Mouse (Mus musculus) lung, adult 2 months (tissue): Measurements from ENCODE around the gene Cnksr3.

ENCODE experiments used
- CTCF ChIP-seq: fragments of 200-500 bp; IDR thresholded peaks from 2 replicates; pipeline ENCODE4 v1.5.1; 2011; ENCODE audit warnings: mild to moderate bottlenecking, low read length, control low read depth; ENCODE audit not compliant: insufficient read depth
- POLR2A ChIP-seq: fragments of 200-500 bp; IDR thresholded peaks from 2 replicates; pipeline ENCODE4 v1.6.1; 2011; ENCODE audit warnings: low read depth, mild to moderate bottlenecking, control low read depth, low read length, borderline replicate concordance; ENCODE audit errors: extremely low read depth

- TF ChIP-seq POLR2A (no peak), CTCF (no peak)
Measured at GRCm38 (mm10) chr10:7260166-7261108, 48.4 kb upstream of the Cnksr3 start.
